Mouse (Mus musculus) gastrocnemius, postnatal 25 days (tissue): ENCODE data around the gene Htt. TPM values are rescaled to one million over a fixed set of nuclear protein-coding genes. Genes with fewer than 3 reads are reported as not detected.

Source experiments
- DNase-seq: peaks from one replicate; pipeline ENCODE4 v3.0.0; 2022
- microRNA-seq, 2 experiments: library from miRNA; unstranded; fragments of <30 nt; microRNA quantifications; one replicate each; pipeline ENCODE4 v1.2.0; 2021; ENCODE audit warnings: borderline replicate concordance in 2 of 2
- total RNA-seq, 2 experiments: library from RNA; stranded (reverse); gene quantifications; 1 replicate in 1 of 2; 2 replicates in 1 of 2; pipeline ENCODE4 v1.2.3; 2021

Gene Htt
- total RNA-seq, 2 experiments from 2014 or later: 7.7 to 7.9 TPM

GRCm38 (mm10) chr5:34931516-34932457, 170.2 kb downstream of the Htt start:
- peak; percentile 27 for DNase-seq

GRCm38 (mm10) chr5:34932458-34932806, 170.9 kb downstream of the Htt start:
- no peak for DNase-seq

GRCm38 (mm10) chr5:34933461-34933860, 171.9 kb downstream of the Htt start:
- no peak for DNase-seq

GRCm38 (mm10) chr5:34941710-34942470, 180.3 kb downstream of the Htt start:
- no peak for DNase-seq

- no peak for DNase-seq
These were observed 181.9 kb downstream of the Htt start for GRCm38 (mm10) chr5:34943428-34943827.

GRCm38 (mm10) chr5:34948861-34949760, 187.6 kb downstream of the Htt start, which contains the start of gene Rgs12:
Gene Rgs12 (plus strand): TSS chr5:34949445.
- DNase-seq: peak; percentile 93

GRCm38 (mm10) chr5:34949769-34950211, 188.2 kb downstream of the Htt start:
- no peak for DNase-seq

- DNase-seq: no peak
These were observed 189.1 kb downstream of the Htt start for GRCm38 (mm10) chr5:34950486-34951160.

GRCm38 (mm10) chr5:34951161-34951834, 189.8 kb downstream of the Htt start:
- peak; percentile 37 for DNase-seq

GRCm38 (mm10) chr5:34954508-34954907, 193.0 kb downstream of the Htt start:
- DNase-seq: no peak

- DNase-seq: no peak
These were observed 194.1 kb downstream of the Htt start for GRCm38 (mm10) chr5:34955630-34956029.

- no peak for DNase-seq
These were observed 194.6 kb downstream of the Htt start for GRCm38 (mm10) chr5:34956151-34956550.

GRCm38 (mm10) chr5:34957015-34957414, 195.5 kb downstream of the Htt start:
- peak; percentile 29 for DNase-seq

- DNase-seq: no peak
These were observed 198.5 kb downstream of the Htt start for GRCm38 (mm10) chr5:34960021-34960420.

Small RNA genes lying within 50 kb of the gene (microRNA-seq; reads per million reads assigned to microRNA genes)
- gene Mir467g: 0 reads per million in 2 experiments

Other genes starting within 250 kb of the Htt start
- 1 to 10 TPM; 2.1 to 2.3 TPM for gene Tnip2, start 247.7 kb upstream of the Htt start, total RNA-seq
- 1 to 10 TPM; 1.1 to 1.2 TPM for gene Sh3bp2, start 235.9 kb upstream of the Htt start, total RNA-seq
- 10 to 100 TPM; 61.8 to 68.6 TPM for gene Add1, start 188.1 kb upstream of the Htt start, total RNA-seq
- 1 to 10 TPM; 4.6 to 7.0 TPM for gene Mfsd10, start 124.5 kb upstream of the Htt start, total RNA-seq
- gene Nop14, start 101.6 kb upstream of the Htt start, total RNA-seq: 10 to 100 TPM; 11.0 to 13.6 TPM
- 1 to 10 TPM; 1.2 to 1.7 TPM for gene Grk4, start 101.4 kb upstream of the Htt start, total RNA-seq
- gene Msantd1, start 146.3 kb downstream of the Htt start, total RNA-seq: under 1 TPM; 0.13 to 0.36 TPM
- gene Rgs12, start 187.7 kb downstream of the Htt start, total RNA-seq: 1 to 10 TPM; 3.1 to 3.5 TPM